Mouse (Mus musculus) hindbrain, embryonic 13.5 days (tissue): ENCODE measurements at regions not wholly inside any gene's neighbourhood (a gene's known extent, or its start where the extent isn't known, plus 50 kb on each side); places are given as distances from the start of the nearest gene placed in this dataset.

Experiments
- ATAC-seq: fragments of 200-750 bp; cut with Nextera tagmentation; 2 replicates; pipeline ENCODE4 v1.8.0; 2017; ENCODE audit warnings: moderate TSS enrichment; ENCODE audit not compliant: low FRiP score
- H3K27ac ChIP-seq: fragments of 300-500 bp; sonication (generic); 2 replicates; pipeline ENCODE4 v1.5.1; 2015; ENCODE audit warnings: inconsistent platforms, mild to moderate bottlenecking, moderate library complexity
- H3K27me3 ChIP-seq: fragments of 300-500 bp; sonication (generic); 2 replicates; pipeline ENCODE4 v1.6.1; 2015; ENCODE audit warnings: mild to moderate bottlenecking, inconsistent platforms
- H3K36me3 ChIP-seq: fragments of 300-500 bp; sonication (generic); 2 replicates; pipeline ENCODE4 v1.6.1; 2015; ENCODE audit warnings: mild to moderate bottlenecking, inconsistent platforms
- H3K4me1 ChIP-seq: fragments of 300-500 bp; sonication (generic); replicated peaks from 2 replicates; pipeline ENCODE4 v1.6.1; 2015; ENCODE audit warnings: inconsistent platforms
- H3K4me2 ChIP-seq: fragments of 300-500 bp; sonication (generic); 2 replicates; pipeline ENCODE4 v1.6.1; 2015; ENCODE audit warnings: inconsistent platforms, mild to moderate bottlenecking, moderate library complexity
- H3K4me3 ChIP-seq: fragments of 300-500 bp; sonication (generic); 2 replicates; pipeline ENCODE4 v1.5.1; 2015; ENCODE audit warnings: mild to moderate bottlenecking, inconsistent platforms
- H3K9ac ChIP-seq: fragments of 300-500 bp; sonication (generic); 2 replicates; pipeline ENCODE4 v1.6.1; 2015; ENCODE audit warnings: mild to moderate bottlenecking, inconsistent platforms
- H3K9me3 ChIP-seq: fragments of 300-500 bp; sonication (generic); 2 replicates; pipeline ENCODE4 v1.6.1; 2016; ENCODE audit warnings: inconsistent platforms
- WGBS: fragments of 180-500 bp; shearing (Covaris S2); methylation state at CpG from one replicate; pipeline ENCODE4 v1.1.7; 2015; 5-methylcytosine and 5-hydroxymethylcytosine counted together

DNA sequence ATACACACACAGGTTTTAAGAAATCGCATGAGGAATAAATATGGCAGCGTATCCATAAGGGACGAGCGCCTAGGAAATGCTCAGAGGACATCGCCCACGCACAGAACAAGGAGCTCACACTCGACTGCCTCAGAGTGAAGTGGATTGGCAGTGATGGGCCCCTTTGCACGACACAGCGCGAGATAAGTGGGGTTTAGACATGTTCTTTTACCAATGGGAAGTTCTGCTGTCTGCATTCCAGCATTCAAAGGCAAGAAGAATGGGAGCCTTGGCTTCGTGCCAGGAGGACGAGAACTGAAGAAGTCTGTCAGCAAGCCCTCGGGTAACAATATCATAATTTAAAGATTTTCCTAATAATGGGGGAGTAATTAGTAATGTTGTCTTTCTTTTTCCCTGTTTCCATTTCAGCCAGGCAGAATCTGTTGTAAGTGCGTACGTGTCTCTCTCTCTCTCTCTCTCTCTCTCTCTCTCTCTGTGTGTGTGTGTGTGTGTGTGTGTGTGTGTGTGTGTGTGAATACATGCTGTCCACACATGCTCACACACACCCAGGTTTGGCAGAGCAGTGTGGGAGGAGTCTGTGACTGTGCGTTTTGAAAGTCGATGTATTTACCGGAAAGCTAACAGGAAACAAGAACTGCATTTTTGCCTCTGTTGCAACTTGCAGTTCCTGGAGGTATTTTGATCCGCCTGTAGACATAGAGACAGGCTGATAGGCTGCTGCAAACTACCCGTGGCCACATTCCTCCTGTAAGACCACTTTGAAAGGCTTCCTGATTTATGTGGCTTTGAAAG, 477.2 kb upstream of the 3110018I06Rik start:
- H3K4me2 ChIP-seq: no peak overlapping the region
- H3K36me3 ChIP-seq: no peaks in the 10 kb centered on the region
- no peak overlapping the region for H3K4me3 ChIP-seq
- 67% methylated on average over 20 of the region's 20 CpGs for WGBS
- no peak overlapping the region for H3K9ac ChIP-seq
- H3K9me3 ChIP-seq: no peaks in the 10 kb centered on the region
- H3K27me3 ChIP-seq: no peaks in the 10 kb centered on the region
- H3K27ac ChIP-seq: no peak overlapping the region
- H3K4me1 ChIP-seq: peaks cover 11% of the 10 kb centered on the region
- ATAC-seq: no peak

DNA sequence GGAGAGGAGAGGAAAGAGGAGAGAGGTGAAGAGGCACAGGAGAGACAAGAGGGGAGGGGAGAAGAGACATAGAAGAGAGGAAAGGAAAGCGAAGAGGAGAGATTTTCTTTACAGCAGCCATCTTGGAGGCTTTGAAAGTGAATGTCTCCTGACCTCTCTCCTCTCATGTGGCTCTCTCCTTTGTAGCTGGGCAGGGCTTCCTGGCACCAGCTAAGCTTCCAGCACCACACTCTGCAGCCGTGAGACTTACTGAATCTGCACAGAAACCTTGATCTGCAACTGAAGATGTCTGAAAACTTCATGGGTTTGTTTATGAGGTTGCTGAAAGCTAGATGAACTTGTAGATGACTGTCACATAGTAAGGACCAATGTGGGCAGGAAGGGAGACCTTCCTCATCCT, 471.6 kb upstream of the 3110018I06Rik start:
- no peaks in the 10 kb centered on the region for H3K36me3 ChIP-seq
- no peak overlapping the region for H3K4me2 ChIP-seq
- H3K9ac ChIP-seq: no peak overlapping the region
- H3K4me1 ChIP-seq: no peaks in the 10 kb centered on the region
- H3K27ac ChIP-seq: no peak overlapping the region
- H3K4me3 ChIP-seq: no peak overlapping the region
- WGBS: 93% methylated on average over 2 of the region's 2 CpGs
- ATAC-seq: no peak
- H3K27me3 ChIP-seq: no peaks in the 10 kb centered on the region
- no peaks in the 10 kb centered on the region for H3K9me3 ChIP-seq

- no peak overlapping the region for H3K4me2 ChIP-seq
- H3K9me3 ChIP-seq: no peaks in the 10 kb centered on the region
- H3K27ac ChIP-seq: no peak overlapping the region
- no peaks in the 10 kb centered on the region for H3K36me3 ChIP-seq
- no peaks in the 10 kb centered on the region for H3K4me1 ChIP-seq
- no peak overlapping the region for H3K9ac ChIP-seq
- WGBS: 83% methylated on average over 1 of the region's 1 CpGs
- H3K27me3 ChIP-seq: peaks cover 2% of the 10 kb centered on the region; the same call in 1 of the 2 replicates
- no peak for ATAC-seq
- no peak overlapping the region for H3K4me3 ChIP-seq
These were observed 466.6 kb upstream of the 3110018I06Rik start for GRCm38 (mm10) chr12:107021806-107022205.

- WGBS: 84% methylated on average over 5 of the region's 5 CpGs
- H3K27me3 ChIP-seq: peaks cover 12% of the 10 kb centered on the region
- no peak for ATAC-seq
- peaks cover 9% of the 10 kb centered on the region; the same call in 1 of the 2 replicates for H3K4me1 ChIP-seq
- H3K9ac ChIP-seq: no peak overlapping the region
- H3K27ac ChIP-seq: no peak overlapping the region
- H3K4me2 ChIP-seq: no peak overlapping the region
- H3K4me3 ChIP-seq: no peak overlapping the region
- no peaks in the 10 kb centered on the region for H3K9me3 ChIP-seq
- no peaks in the 10 kb centered on the region for H3K36me3 ChIP-seq
These were observed 461.6 kb upstream of the 3110018I06Rik start for GRCm38 (mm10) chr12:107026821-107027220.

GRCm38 (mm10) chr12:107027842-107028549, 460.4 kb upstream of the 3110018I06Rik start:
- 0 out of 2 replicates have a peak overlapping the region, but pooled peaks have one; percentile 16 for H3K4me2 ChIP-seq
- no peaks in the 10 kb centered on the region for H3K9me3 ChIP-seq
- peaks cover 12% of the 10 kb centered on the region for H3K27me3 ChIP-seq
- peaks cover 9% of the 10 kb centered on the region; the same call in 1 of the 2 replicates for H3K4me1 ChIP-seq
- H3K4me3 ChIP-seq: no peak overlapping the region
- H3K36me3 ChIP-seq: no peaks in the 10 kb centered on the region
- no peak overlapping the region for H3K27ac ChIP-seq
- WGBS: 38% methylated on average over 23 of the region's 23 CpGs
- no peak overlapping the region for H3K9ac ChIP-seq
- no peak for ATAC-seq

DNA sequence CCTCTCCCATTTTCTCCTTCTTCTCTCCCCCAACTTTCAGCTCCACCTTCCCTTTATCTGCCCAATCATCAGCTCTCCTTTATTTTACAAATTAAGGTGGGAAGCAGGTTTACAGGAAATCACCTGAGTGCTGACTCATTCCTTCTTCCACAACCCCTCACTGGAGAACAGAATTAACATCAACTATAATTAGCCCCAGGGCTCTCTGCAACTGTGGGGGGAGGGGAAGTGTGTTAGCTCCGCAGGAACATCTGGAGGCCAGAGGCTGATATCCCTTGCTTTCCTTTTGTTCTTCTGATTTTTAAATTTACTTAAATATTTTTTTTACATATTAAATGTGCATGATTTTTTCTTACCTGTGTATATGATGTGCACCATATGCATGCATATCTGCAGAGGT, 459.4 kb upstream of the 3110018I06Rik start:
- no peak for ATAC-seq

DNA sequence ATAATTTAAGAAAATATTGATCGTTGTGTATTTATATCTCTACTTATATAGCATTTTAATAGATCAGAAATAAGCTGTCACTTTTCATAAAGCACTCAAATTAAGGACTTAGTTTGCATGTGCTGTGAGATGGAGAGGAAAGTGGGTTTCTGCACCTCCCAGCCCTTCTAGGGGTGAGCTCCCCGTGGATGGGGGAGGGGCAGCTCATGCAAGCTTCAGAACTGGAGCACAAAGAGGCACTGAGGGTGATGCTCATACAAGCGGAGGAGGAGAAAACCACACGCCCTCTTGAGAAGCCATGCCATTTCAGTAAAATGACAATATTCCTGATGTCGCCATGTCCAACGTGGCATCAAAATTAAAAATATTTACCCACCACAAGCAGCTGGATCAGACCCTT, 452.1 kb upstream of the 3110018I06Rik start:
- H3K4me1 ChIP-seq: no peaks in the 10 kb centered on the region
- H3K9me3 ChIP-seq: no peaks in the 10 kb centered on the region
- H3K27ac ChIP-seq: no peak overlapping the region
- ATAC-seq: no peak
- 70% methylated on average over 6 of the region's 6 CpGs for WGBS
- H3K27me3 ChIP-seq: no peaks in the 10 kb centered on the region
- H3K4me3 ChIP-seq: no peak overlapping the region
- no peaks in the 10 kb centered on the region for H3K36me3 ChIP-seq
- H3K4me2 ChIP-seq: no peak overlapping the region
- no peak overlapping the region for H3K9ac ChIP-seq

More for the DNA sequence above, 459.4 kb upstream of the 3110018I06Rik start:
- WGBS: 39% methylated on average over 1 of the region's 1 CpGs
- Histone ChIP-seq H3K4me2 (no peak overlapping the region), H3K27me3 (peaks cover 12% of the 10 kb centered on the region), H3K9me3 (no peaks in the 10 kb centered on the region), H3K9ac (no peak overlapping the region), H3K36me3 (no peaks in the 10 kb centered on the region), H3K27ac (no peak overlapping the region), H3K4me3 (no peak overlapping the region), H3K4me1 (peaks cover 9% of the 10 kb centered on the region; the same call in 1 of the 2 replicates)

DNA sequence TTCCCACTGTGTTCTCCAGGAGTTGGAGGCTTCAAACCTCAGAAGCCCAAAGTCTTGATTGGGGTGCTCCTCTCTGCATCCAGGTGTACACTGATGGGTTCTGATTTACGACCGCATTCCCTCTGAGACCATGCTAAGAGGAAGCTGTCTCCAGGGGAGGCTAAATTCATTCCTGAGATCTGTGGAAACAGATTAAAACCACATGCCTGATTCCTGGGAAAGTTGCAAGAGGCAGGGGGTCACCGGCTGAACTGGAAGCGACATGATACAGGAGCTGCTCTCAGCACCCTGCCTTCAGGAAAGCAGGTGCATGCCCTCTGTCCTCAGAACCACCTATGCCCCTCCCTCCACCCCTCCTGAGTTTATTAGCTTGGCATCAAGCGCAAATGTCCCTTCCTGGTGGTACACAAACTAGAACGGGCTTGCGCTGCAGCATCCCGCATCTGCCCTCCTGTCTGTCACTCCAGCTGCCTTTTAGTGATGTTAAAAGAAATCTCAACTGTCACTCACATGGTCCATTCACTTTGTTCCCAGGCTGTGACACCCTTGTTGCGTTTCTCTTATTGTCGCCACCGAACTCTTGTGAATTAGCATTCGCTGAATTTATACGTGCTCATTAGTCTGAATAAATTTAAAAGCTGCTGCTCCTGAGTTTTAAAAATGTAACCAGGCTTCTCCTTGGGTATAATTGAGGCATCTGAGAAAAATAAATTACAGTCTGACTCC, 446.3 kb upstream of the 3110018I06Rik start:
- no peaks in the 10 kb centered on the region for H3K9me3 ChIP-seq
- 54% methylated on average over 13 of the region's 13 CpGs for WGBS
- no peak for ATAC-seq
- H3K36me3 ChIP-seq: no peaks in the 10 kb centered on the region
- no peaks in the 10 kb centered on the region for H3K27me3 ChIP-seq
- no peak overlapping the region for H3K27ac ChIP-seq
- H3K4me3 ChIP-seq: no peak overlapping the region
- H3K9ac ChIP-seq: no peak overlapping the region
- H3K4me1 ChIP-seq: peaks cover 1% of the 10 kb centered on the region; the same call in 1 of the 2 replicates
- no peak overlapping the region for H3K4me2 ChIP-seq

- no peak for ATAC-seq
- Histone ChIP-seq H3K36me3 (no peaks in the 10 kb centered on the region), H3K4me2 (no peak overlapping the region), H3K9me3 (no peaks in the 10 kb centered on the region), H3K4me3 (no peak overlapping the region), H3K27ac (no peak overlapping the region), H3K9ac (no peak overlapping the region), H3K4me1 (peaks cover 7% of the 10 kb centered on the region), H3K27me3 (no peaks in the 10 kb centered on the region)
- 83% methylated on average over 3 of the region's 3 CpGs for WGBS
These were observed 441.9 kb upstream of the 3110018I06Rik start for GRCm38 (mm10) chr12:107046496-107046895.

- no peak for ATAC-seq
- Histone ChIP-seq H3K4me3 (no peak overlapping the region), H3K9me3 (no peaks in the 10 kb centered on the region), H3K4me1 (peaks cover 7% of the 10 kb centered on the region), H3K9ac (no peak overlapping the region), H3K36me3 (no peaks in the 10 kb centered on the region), H3K27ac (no peak overlapping the region), H3K4me2 (no peak overlapping the region), H3K27me3 (no peaks in the 10 kb centered on the region)
- WGBS: 68% methylated on average over 13 of the region's 13 CpGs
These were observed 441.3 kb upstream of the 3110018I06Rik start for GRCm38 (mm10) chr12:107047059-107047531.

DNA sequence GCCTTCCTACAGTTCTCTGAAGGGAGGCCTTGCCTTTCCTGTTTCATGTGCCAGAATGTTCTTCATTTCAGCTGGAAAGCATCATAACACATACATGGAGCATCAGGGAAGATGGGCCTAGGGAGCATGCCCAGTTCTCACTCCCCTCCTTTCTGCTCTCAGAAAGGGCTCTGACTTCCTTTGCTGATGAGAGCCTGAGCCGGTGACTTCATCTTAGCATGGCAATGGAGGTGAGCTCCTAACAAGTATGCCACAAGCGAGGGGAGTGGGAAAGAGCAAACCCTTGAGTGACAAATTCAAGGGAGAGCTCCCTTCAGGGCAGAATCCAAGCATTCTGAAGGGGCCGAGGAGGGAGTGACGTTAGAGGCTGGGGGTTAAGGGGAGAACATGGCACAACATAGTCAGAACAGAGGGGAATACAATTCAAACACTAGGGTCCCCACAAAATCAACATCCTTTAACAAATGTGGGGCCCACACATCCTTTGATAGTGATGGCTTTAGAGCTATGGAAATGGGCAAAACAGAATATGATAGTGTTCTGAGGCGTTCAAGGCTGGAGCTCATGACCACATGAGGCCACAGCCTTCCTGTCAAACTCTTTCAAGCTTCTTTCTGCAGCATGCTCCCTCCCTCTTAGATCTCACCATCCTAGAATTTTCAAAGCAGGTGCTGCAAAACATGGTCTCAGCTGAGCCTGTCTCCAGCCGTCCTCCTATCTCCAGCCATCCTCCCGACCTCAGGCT, 437.4 kb upstream of the 3110018I06Rik start:
- no peak overlapping the region for H3K27ac ChIP-seq
- peaks cover 7% of the 10 kb centered on the region for H3K4me1 ChIP-seq
- no peak overlapping the region for H3K9ac ChIP-seq
- H3K9me3 ChIP-seq: no peaks in the 10 kb centered on the region
- WGBS: 84% methylated on average over 7 of the region's 7 CpGs
- H3K4me3 ChIP-seq: no peak overlapping the region
- no peaks in the 10 kb centered on the region for H3K27me3 ChIP-seq
- no peaks in the 10 kb centered on the region for H3K36me3 ChIP-seq
- ATAC-seq: no peak
- H3K4me2 ChIP-seq: no peak overlapping the region
